Mouse (Mus musculus): ENCODE data around the gene Smg1. TPM values are rescaled to one million over a fixed set of nuclear protein-coding genes. Genes with fewer than 3 reads are reported as not detected.

The Smg1 gene
- total RNA-seq (2023) = 10 to 100 TPM; 72.3 to 87.7 TPM

GRCm38 (mm10) chr7:118243453-118244385 is at the start of gene Smg1:
TSS of gene Smg1 (minus strand) at chr7:118243670.

GRCm38 (mm10) chr7:118129430-118130041 is 113.9 kb downstream of the Smg1 start, which contains the start of gene Arl6ip1:
TSS of gene Arl6ip1 (minus strand) at chr7:118129662.

GRCm38 (mm10) chr7:118115877-118116568 is 127.4 kb downstream of the Smg1 start, which contains the start of gene Rps15a:
TSS of gene Rps15a (minus strand) at chr7:118116188.

Other genes starting within 250 kb of the Smg1 start
- gene Rps15a, start 127.5 kb downstream of the Smg1 start, total RNA-seq (2023) = 100 to 1,000 TPM; 679 to 750 TPM
- gene Arl6ip1, start 114.0 kb downstream of the Smg1 start, total RNA-seq (2023) = 100 to 1,000 TPM; 186 to 188 TPM
- gene Syt17, start 204.6 kb upstream of the Smg1 start, total RNA-seq (2023) = not detected
- gene Itpripl2, start 248.3 kb upstream of the Smg1 start, total RNA-seq (2023) = 10 to 100 TPM; 36.3 to 41.2 TPM

Data from neutrophil, adult 83 days (primary cell).